Mouse (Mus musculus): ENCODE data around the gene Fosb. TPM values are rescaled to one million over a fixed set of nuclear protein-coding genes. Genes with fewer than 3 reads are reported as not detected.

Fosb gene
- polyA plus RNA-seq, 1 experiment from 2014 or later: 0.17 TPM

- peak within 1 kb of the TSS; percentile 90 for H3K4me3 ChIP-seq (ENCODE audit: low read depth, low read length)
- no peaks in the 10 kb centered on the region for H3K27me3 ChIP-seq (replicated peaks; ENCODE audit: insufficient read depth, low read length)
- H3K27ac ChIP-seq (ENCODE audit: low read length): peak within 1 kb of the TSS; percentile 95
- WGBS: 2% methylated on average over 46 of the region's 62 CpGs
- peak within 1 kb of the TSS; percentile 78 for H3K9ac ChIP-seq (replicated peaks; ENCODE audit: low read depth)
- DNase-seq (ENCODE audit: low spot score) (peak; percentile 93), ATAC-seq (peak; percentile 54)
- peak within 1 kb of the TSS; percentile 91 for H3K4me2 ChIP-seq (replicated peaks; ENCODE audit: low read depth, low read length)
- peak; percentile 60 for TF ChIP-seq EP300 (IDR thresholded peaks at IDR 0.05)
- TF ChIP-seq CTCF (IDR thresholded peaks at IDR 0.05): peak; percentile 29
- H3K4me1 ChIP-seq (ENCODE audit: insufficient read depth, low read depth, low read length): peaks cover 10% of the 10 kb centered on the region; the same call in 1 of the 2 replicates
- H3K36me3 ChIP-seq (ENCODE audit: insufficient read depth, low read length): no peaks in the 10 kb centered on the region
- no peaks in the 10 kb centered on the region for H3K9me3 ChIP-seq (ENCODE audit: low read length)
Measured at GRCm38 (mm10) chr7:19271238-19272172, 38.3 kb downstream of the Fosb start, which contains the start of gene Vasp. Gene Vasp (minus strand): TSS chr7:19271817.

- Histone ChIP-seq H3K4me3 (ENCODE audit: low read depth, low read length) (peak overlapping the region; percentile 90), H3K27me3 (replicated peaks; ENCODE audit: insufficient read depth, low read length) (no peaks in the 10 kb centered on the region), H3K36me3 (ENCODE audit: insufficient read depth, low read length) (no peaks in the 10 kb centered on the region), H3K27ac (ENCODE audit: low read length) (peak overlapping the region; percentile 95), H3K4me1 (ENCODE audit: insufficient read depth, low read depth, low read length) (peaks cover 17% of the 10 kb centered on the region; the same call in 1 of the 2 replicates), H3K9ac (replicated peaks; ENCODE audit: low read depth) (peak overlapping the region; percentile 78), H3K9me3 (ENCODE audit: low read length) (no peaks in the 10 kb centered on the region), H3K4me2 (replicated peaks; ENCODE audit: low read depth, low read length) (peak overlapping the region; percentile 91)
- 0% methylated on average over 13 of the region's 21 CpGs for WGBS
- TF ChIP-seq CTCF (IDR thresholded peaks at IDR 0.05) (no peak), EP300 (IDR thresholded peaks at IDR 0.05) (no peak)
- peak; percentile 59 for DNase-seq (ENCODE audit: low spot score)
- no peak for ATAC-seq
Measured at GRCm38 (mm10) chr7:19270509-19271237, 39.2 kb downstream of the Fosb start.

- Histone ChIP-seq H3K9ac (replicated peaks; ENCODE audit: low read depth) (peak overlapping the region; percentile 78), H3K27me3 (replicated peaks; ENCODE audit: insufficient read depth, low read length) (no peaks in the 10 kb centered on the region), H3K36me3 (ENCODE audit: insufficient read depth, low read length) (no peaks in the 10 kb centered on the region; the same call in 1 of the 2 replicates), H3K4me3 (ENCODE audit: low read depth, low read length) (peak overlapping the region; percentile 90), H3K4me1 (ENCODE audit: insufficient read depth, low read depth, low read length) (peaks cover 20% of the 10 kb centered on the region; the same call in 1 of the 2 replicates), H3K27ac (ENCODE audit: low read length) (peak overlapping the region; percentile 95), H3K4me2 (replicated peaks; ENCODE audit: low read depth, low read length) (peak overlapping the region; percentile 91), H3K9me3 (ENCODE audit: low read length) (no peaks in the 10 kb centered on the region)
- TF ChIP-seq CTCF (IDR thresholded peaks at IDR 0.05): no peak
- no peak for TF ChIP-seq EP300 (IDR thresholded peaks at IDR 0.05)
- WGBS: under 1% methylated on average over 16 of the region's 19 CpGs
- DNase-seq (ENCODE audit: low spot score): peak; percentile 95
- ATAC-seq: peak; percentile 77
Measured at GRCm38 (mm10) chr7:19269721-19270441, 40.0 kb downstream of the Fosb start.

DNA sequence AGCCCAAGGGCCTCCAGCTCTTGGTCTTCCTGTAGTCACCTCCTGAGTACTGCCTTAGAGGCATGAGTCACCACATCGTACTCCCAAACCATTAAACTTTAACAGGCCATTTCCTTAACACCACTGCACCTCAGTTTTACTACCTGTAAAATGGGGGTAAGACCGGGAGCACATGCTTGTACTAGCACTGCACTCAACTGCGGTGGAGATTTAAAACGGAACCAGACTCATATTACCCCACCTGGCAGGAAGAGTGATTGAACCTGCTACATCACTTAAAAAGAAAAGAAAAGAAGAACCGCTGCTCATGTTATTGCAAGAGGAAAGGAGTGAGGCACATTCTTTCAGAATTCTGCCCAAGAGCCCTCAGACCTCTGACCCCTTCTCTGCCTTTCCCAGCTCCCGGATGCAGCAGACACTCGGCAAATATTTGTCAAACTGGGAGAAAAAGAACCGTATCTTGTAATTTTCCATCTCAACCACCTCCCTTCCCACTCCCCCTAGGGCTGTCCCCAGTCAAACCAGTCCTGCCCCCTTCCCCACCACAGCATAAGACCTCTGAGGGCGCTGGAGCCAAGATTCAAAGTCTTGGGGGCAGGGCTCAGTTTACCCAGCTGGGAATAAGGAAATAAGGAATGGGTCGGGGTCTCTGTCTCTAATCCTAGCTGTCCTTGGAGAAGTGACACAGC is 40.7 kb downstream of the Fosb start:
- Histone ChIP-seq H3K4me1 (ENCODE audit: insufficient read depth, low read depth, low read length) (peaks cover 20% of the 10 kb centered on the region; the same call in 1 of the 2 replicates), H3K9me3 (ENCODE audit: low read length) (no peaks in the 10 kb centered on the region), H3K27ac (ENCODE audit: low read length) (peak overlapping the region; percentile 95), H3K36me3 (ENCODE audit: insufficient read depth, low read length) (no peaks in the 10 kb centered on the region; the same call in 1 of the 2 replicates), H3K4me2 (replicated peaks; ENCODE audit: low read depth, low read length) (peak overlapping the region; percentile 91), H3K4me3 (ENCODE audit: low read depth, low read length) (peak overlapping the region; percentile 90), H3K9ac (replicated peaks; ENCODE audit: low read depth) (peak overlapping the region; percentile 78), H3K27me3 (replicated peaks; ENCODE audit: insufficient read depth, low read length) (no peaks in the 10 kb centered on the region)
- ATAC-seq (peak; percentile 39), DNase-seq (ENCODE audit: low spot score) (peak; percentile 90)
- TF ChIP-seq CTCF (IDR thresholded peaks at IDR 0.05) (no peak), EP300 (IDR thresholded peaks at IDR 0.05) (no peak)
- WGBS: 7% methylated on average over 10 of the region's 10 CpGs

DNA sequence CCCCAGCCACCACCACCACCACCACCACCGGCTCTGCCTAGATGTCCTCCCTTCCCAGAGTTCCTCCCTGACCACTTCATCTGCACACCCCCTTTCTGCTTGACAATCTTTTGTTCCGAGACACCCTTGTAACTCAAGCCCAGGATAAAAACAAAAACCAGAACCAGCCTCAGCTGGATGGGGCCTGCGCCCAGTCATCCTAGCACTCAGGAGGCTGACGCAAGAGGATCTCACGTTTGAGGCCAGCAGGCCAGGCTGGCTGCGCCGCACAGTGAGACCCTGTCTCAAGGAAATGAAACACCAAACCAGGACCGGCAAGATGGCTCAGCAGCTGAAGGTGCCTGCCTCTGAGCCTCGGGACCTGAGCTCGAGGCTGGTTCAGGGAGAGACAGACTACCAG is 42.8 kb downstream of the Fosb start:
- peak; percentile 79 for DNase-seq (ENCODE audit: low spot score)
- Histone ChIP-seq H3K27ac (ENCODE audit: low read length) (peak overlapping the region; percentile 72), H3K9ac (replicated peaks; ENCODE audit: low read depth) (no peak overlapping the region), H3K36me3 (ENCODE audit: insufficient read depth, low read length) (peaks cover 10% of the 10 kb centered on the region; the same call in 1 of the 2 replicates), H3K4me2 (replicated peaks; ENCODE audit: low read depth, low read length) (peak overlapping the region; percentile 22; the same call in 1 of the 2 replicates), H3K9me3 (ENCODE audit: low read length) (no peaks in the 10 kb centered on the region), H3K4me1 (ENCODE audit: insufficient read depth, low read depth, low read length) (peaks cover 16% of the 10 kb centered on the region; the same call in 1 of the 2 replicates), H3K4me3 (ENCODE audit: low read depth, low read length) (no peak overlapping the region), H3K27me3 (replicated peaks; ENCODE audit: insufficient read depth, low read length) (no peaks in the 10 kb centered on the region)
- 31% methylated on average over 10 of the region's 10 CpGs for WGBS
- ATAC-seq: no peak
- TF ChIP-seq EP300 (IDR thresholded peaks at IDR 0.05) (no peak), CTCF (IDR thresholded peaks at IDR 0.05) (no peak)
